Mouse (Mus musculus): ENCODE measurements around the gene Gm9745. TPM values are rescaled to one million over a fixed set of nuclear protein-coding genes. Genes with fewer than 3 reads are reported as not detected.

The Gm9745 gene
- polyA plus RNA-seq, 1 experiment from 2014 or later = 3.8 TPM

Small RNA genes lying within 50 kb of the gene (microRNA-seq; reads per million reads assigned to microRNA genes)
- not detected for gene Gm22750 (ENCODE audit: borderline number of aligned reads)

Other genes with a start within 250 kb of the Gm9745 start
- gene Wdr37, start 76.3 kb downstream of the Gm9745 start, polyA plus RNA-seq (2015; fragmentation: Nextera tagmentation; extraction: Ambion mirVana) = 17.1 and 17.7 TPM in 2 replicates
- gene Idi1, start 62.7 kb downstream of the Gm9745 start, polyA plus RNA-seq (2015; fragmentation: Nextera tagmentation; extraction: Ambion mirVana) = 61.8 and 61.9 TPM in 2 replicates
- 8.0 and 16.2 TPM in 2 replicates for gene Idi2, start 4.6 kb upstream of the Gm9745 start, polyA plus RNA-seq (2015; fragmentation: Nextera tagmentation; extraction: Ambion mirVana)
- 77.2 and 81.7 TPM in 2 replicates for gene Gtpbp4, start 47.9 kb upstream of the Gm9745 start, polyA plus RNA-seq (2015; fragmentation: Nextera tagmentation; extraction: Ambion mirVana)
- gene Larp4b, start 145.7 kb upstream of the Gm9745 start, polyA plus RNA-seq (2015; fragmentation: Nextera tagmentation; extraction: Ambion mirVana) = 33.2 and 33.6 TPM in 2 replicates

All from embryonic facial prominence, embryonic 15.5 days (tissue).